Mouse (Mus musculus) right cerebral cortex, adult 18-20 months (tissue): ENCODE data around the gene Amdhd1.
A peak's percentile ranks its signal among the peaks of the same experiment; 100 is the strongest.
"Not testable (repeated sequence)": the region's sequence is repeated elsewhere in the genome, so short reads cannot be mapped to it uniquely, and the experiment has no call there.

ENCODE experiments used
- DNase-seq: peaks from one replicate; pipeline ENCODE4 v3.0.0; 2022; ENCODE audit warnings: mixed read lengths

Amdhd1 gene

GRCm38 (mm10) chr10:93539775-93540430 is at the start of gene Amdhd1:
Gene Amdhd1, minus strand, starts transcription at chr10:93540033.
- DNase-seq: peak; percentile 69

GRCm38 (mm10) chr10:93589281-93589848 is 49.5 kb upstream of the Amdhd1 start, which contains the start of gene Snrpf:
Gene Snrpf, minus strand, starts transcription at chr10:93589706.
- DNase-seq: peak; percentile 92

- no peak for DNase-seq
These were observed 49.0 kb upstream of the Amdhd1 start for GRCm38 (mm10) chr10:93588796-93589195.

- peak; percentile 81 for DNase-seq
These were observed 37.5 kb upstream of the Amdhd1 start for GRCm38 (mm10) chr10:93577271-93577886.

GRCm38 (mm10) chr10:93575960-93576359 is 36.1 kb upstream of the Amdhd1 start:
- DNase-seq: no peak

- no peak for DNase-seq
These were observed 35.1 kb upstream of the Amdhd1 start for GRCm38 (mm10) chr10:93574966-93575365.

- DNase-seq: no peak
These were observed 32.4 kb upstream of the Amdhd1 start for GRCm38 (mm10) chr10:93572209-93572608.

- DNase-seq: no peak
These were observed 28.8 kb upstream of the Amdhd1 start for GRCm38 (mm10) chr10:93568671-93569070.

- no peak for DNase-seq
These were observed 28.2 kb upstream of the Amdhd1 start for GRCm38 (mm10) chr10:93567841-93568566.

GRCm38 (mm10) chr10:93567066-93567465 is 27.2 kb upstream of the Amdhd1 start:
- no peak for DNase-seq

- DNase-seq: no peak
These were observed 24.8 kb upstream of the Amdhd1 start for GRCm38 (mm10) chr10:93564518-93565090.

GRCm38 (mm10) chr10:93559786-93560185 is 20.0 kb upstream of the Amdhd1 start:
- no peak for DNase-seq

- not testable (repeated sequence) for DNase-seq
These were observed 18.1 kb upstream of the Amdhd1 start for GRCm38 (mm10) chr10:93557971-93558370.

- DNase-seq: no peak
These were observed 12.8 kb upstream of the Amdhd1 start for GRCm38 (mm10) chr10:93552596-93552995.

- no peak for DNase-seq
These were observed 10.0 kb upstream of the Amdhd1 start for GRCm38 (mm10) chr10:93549821-93550220.

GRCm38 (mm10) chr10:93548991-93549390 is 9.2 kb upstream of the Amdhd1 start:
- DNase-seq: peak; percentile 72

GRCm38 (mm10) chr10:93547741-93548270 is 8.0 kb upstream of the Amdhd1 start:
- DNase-seq: no peak

- DNase-seq: no peak
These were observed 4.3 kb upstream of the Amdhd1 start for GRCm38 (mm10) chr10:93544172-93544571.

GRCm38 (mm10) chr10:93543176-93543575 is 3.3 kb upstream of the Amdhd1 start:
- DNase-seq: no peak

- DNase-seq: no peak
These were observed 2.5 kb upstream of the Amdhd1 start for GRCm38 (mm10) chr10:93542356-93542755.

- no peak for DNase-seq
These were observed 1.8 kb upstream of the Amdhd1 start for GRCm38 (mm10) chr10:93541585-93541984.

GRCm38 (mm10) chr10:93540431-93541210 is 788 bp upstream of the Amdhd1 start, which contains the start of gene Ccdc38:
Gene Ccdc38, plus strand, starts transcription at chr10:93540632.
- DNase-seq: no peak
